Mouse (Mus musculus): ENCODE data around the gene Olfr1287.

Gene Olfr1287

DNA sequence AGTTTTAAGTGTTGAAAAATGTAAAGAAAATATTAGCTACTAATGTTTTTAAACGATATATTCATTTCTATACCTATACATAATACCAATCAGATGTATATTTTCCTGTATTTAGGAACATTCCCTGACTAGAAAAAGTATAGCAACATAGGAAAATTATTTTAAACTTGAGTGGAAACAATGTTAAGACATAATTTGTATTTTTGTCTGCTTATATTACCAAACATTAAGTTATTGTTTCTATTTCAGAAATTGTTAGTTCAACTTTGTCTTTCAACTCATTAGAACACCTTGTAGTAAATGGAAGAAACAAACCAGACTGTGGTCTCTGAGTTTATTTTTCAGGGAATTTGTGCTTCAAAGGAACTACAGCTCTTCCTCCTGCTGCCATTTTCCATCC is at the start of gene Olfr1287:
Olfr1287 (plus strand) TSS at position 301 of the 400 bp plus-strand sequence.
- no peak for DNase-seq (ENCODE audit: low read depth, low spot score)

DNA sequence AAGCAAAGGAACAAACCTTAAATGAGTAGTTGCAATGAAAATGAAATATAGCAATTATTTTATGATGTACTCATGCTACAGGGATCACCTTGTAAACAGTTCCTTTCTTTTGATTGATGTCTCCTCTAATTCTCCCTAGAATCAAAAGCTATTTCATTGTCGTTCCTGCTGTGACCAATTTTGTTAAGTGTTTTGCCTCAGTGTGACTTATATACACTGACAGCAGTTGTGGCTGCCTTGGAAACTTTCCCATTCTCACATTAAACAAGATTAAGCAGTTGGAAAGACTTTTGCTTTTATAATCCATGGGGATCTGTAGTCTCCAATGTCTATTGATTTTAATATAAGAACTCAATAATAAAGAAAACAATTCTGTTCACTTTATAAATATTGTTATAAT is 26.0 kb upstream of the Olfr1287 start, which contains the start of gene Olfr1286:
Olfr1286 (minus strand) TSS at position 185 of the 400 bp plus-strand sequence.
- DNase-seq (ENCODE audit: low read depth, low spot score) = no peak

- no peak for DNase-seq (ENCODE audit: low read depth, low spot score)
Measured at GRCm38 (mm10) chr2:111473801-111474200, 24.9 kb downstream of the Olfr1287 start, which contains the start of gene Olfr1288. Olfr1288 (plus strand) TSS chr2:111474101.

DNA sequence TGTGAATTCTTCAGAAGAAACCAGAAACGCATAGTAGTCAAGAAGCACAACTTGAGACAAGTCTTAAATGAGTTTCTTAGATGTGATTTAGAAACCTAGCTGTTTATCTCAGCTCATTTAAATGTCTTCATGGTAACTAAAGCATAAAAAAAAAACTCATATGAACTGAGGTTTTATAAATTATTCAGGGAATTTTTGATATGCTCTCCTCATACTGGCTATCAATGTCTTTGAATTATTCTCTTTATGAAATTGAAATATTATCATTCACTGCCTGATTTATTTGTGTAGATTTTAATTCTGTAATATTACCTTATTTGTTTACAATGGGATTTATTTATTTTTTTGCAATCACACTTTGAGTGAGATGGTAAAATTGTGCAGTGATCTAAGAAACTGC is 31.6 kb downstream of the Olfr1287 start, which contains the start of gene Olfr1289:
Olfr1289 (plus strand) TSS at position 301 of the 400 bp plus-strand sequence.
- DNase-seq (ENCODE audit: low read depth, low spot score) = no peak

GRCm38 (mm10) chr2:111493729-111494128 is 44.8 kb downstream of the Olfr1287 start, which contains the start of gene Olfr1290:
Olfr1290 (minus strand) TSS chr2:111493829.
- no peak for DNase-seq (ENCODE audit: low read depth, low spot score)

- DNase-seq (ENCODE audit: low read depth, low spot score) = no peak
Measured at GRCm38 (mm10) chr2:111496880-111497279, 47.9 kb downstream of the Olfr1287 start, which contains the start of gene Olfr1291-ps1. Olfr1291-ps1 (plus strand) TSS chr2:111497180.
